Mouse (Mus musculus): ENCODE data around the gene Prickle4. TPM values are rescaled to one million over a fixed set of nuclear protein-coding genes. Genes with fewer than 3 reads are reported as not detected.

Gene Prickle4
- polyA plus RNA-seq, 1 experiment from 2014 or later: not detected

GRCm38 (mm10) chr17:47726566-47726965, 32.0 kb upstream of the Prickle4 start, which contains the start of gene Pgc:
Gene Pgc (plus strand): TSS chr17:47726842.
- peaks cover 12% of the 10 kb centered on the region; the same call in 1 of the 2 replicates for H3K4me1 ChIP-seq
- H3K27me3 ChIP-seq (ENCODE audit: insufficient read depth, poor library complexity, severe bottlenecking): peaks cover 17% of the 10 kb centered on the region; the same call in 1 of the 2 replicates
- H3K27ac ChIP-seq: no peak within 1 kb of the TSS
- WGBS: 78% methylated on average over 11 of the region's 11 CpGs
- H3K4me3 ChIP-seq: no peak within 1 kb of the TSS
- no peaks in the 10 kb centered on the region for H3K36me3 ChIP-seq
- no peak for DNase-seq (ENCODE audit: low spot score)
- H3K9me3 ChIP-seq: no peaks in the 10 kb centered on the region

- no peak overlapping the region for H3K4me3 ChIP-seq
- DNase-seq (ENCODE audit: low spot score): no peak
- 49% methylated on average over 4 of the region's 4 CpGs for WGBS
- peaks cover 10% of the 10 kb centered on the region; the same call in 1 of the 2 replicates for H3K27me3 ChIP-seq (ENCODE audit: insufficient read depth, poor library complexity, severe bottlenecking)
- no peaks in the 10 kb centered on the region for H3K9me3 ChIP-seq
- no peaks in the 10 kb centered on the region for H3K36me3 ChIP-seq
- peaks cover 10% of the 10 kb centered on the region for H3K4me1 ChIP-seq
- H3K27ac ChIP-seq: no peak overlapping the region
Observed at GRCm38 (mm10) chr17:47721183-47721582, 26.6 kb upstream of the Prickle4 start.

DNA sequence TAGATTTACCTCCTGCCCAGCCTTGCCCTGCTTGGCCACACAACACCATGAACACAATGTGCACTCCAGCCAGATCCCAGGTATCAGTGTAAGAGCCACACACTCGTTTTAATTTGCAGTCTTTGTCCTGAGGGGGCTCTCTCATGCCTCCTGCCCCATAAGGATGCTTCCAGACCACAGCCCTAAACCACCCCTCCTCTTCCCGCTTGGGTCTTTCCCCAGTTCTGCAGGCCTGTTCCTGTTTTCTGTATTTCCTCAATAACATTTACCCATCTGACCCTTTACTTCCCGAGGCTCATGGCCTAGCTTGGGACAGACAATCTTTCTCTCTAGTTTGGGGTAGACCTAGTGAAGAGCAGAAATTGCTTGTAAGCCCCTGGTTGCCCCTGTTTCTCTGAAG, 20.5 kb upstream of the Prickle4 start:
- DNase-seq (ENCODE audit: low spot score): no peak
- no peak overlapping the region for H3K4me3 ChIP-seq
- WGBS: 58% methylated on average over 3 of the region's 3 CpGs
- peaks cover 29% of the 10 kb centered on the region for H3K4me1 ChIP-seq
- H3K36me3 ChIP-seq: no peaks in the 10 kb centered on the region
- no peaks in the 10 kb centered on the region for H3K9me3 ChIP-seq
- H3K27ac ChIP-seq: no peak overlapping the region; the same call in 1 of the 2 replicates
- H3K27me3 ChIP-seq (ENCODE audit: insufficient read depth, poor library complexity, severe bottlenecking): peaks cover 16% of the 10 kb centered on the region

DNA sequence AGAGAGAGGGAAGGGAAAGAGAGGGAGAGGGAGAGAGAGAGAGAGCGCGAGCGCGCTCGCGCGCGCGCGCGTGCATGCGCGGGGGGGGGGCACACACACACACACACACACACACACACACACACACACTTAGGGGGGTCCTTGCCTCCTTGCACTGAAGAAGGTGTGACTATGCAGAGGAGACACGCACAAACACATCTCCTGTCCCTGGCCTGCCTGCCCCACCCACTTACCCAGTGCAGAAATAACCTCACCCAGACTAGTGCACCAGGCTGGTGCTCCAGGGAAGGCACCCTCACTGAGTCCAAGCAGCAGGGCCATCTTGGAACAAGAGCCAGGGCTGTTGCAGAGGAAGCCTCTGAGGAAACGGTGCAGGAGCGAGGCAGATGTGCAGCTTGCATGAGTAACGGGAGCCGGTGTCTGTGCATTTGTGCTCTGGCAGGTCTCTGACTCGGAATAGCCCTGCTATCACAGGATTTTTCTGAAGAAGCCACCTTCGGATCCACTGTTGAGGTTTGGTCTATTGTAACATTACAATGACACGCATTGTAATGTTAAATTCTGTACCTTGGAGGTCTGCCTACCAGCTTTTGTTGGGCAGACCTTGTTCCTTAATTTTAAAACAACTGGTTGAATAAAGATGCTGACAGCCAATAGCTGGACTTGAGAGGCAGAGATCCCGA, 18.5 kb upstream of the Prickle4 start:
- WGBS: 57% methylated on average over 9 of the region's 22 CpGs
- Histone ChIP-seq H3K4me3 (no peak overlapping the region), H3K36me3 (no peaks in the 10 kb centered on the region), H3K27ac (0 out of 2 replicates have a peak overlapping the region, but pooled peaks have one; percentile 4), H3K27me3 (ENCODE audit: insufficient read depth, poor library complexity, severe bottlenecking) (peaks cover 16% of the 10 kb centered on the region), H3K4me1 (peaks cover 34% of the 10 kb centered on the region), H3K9me3 (no peaks in the 10 kb centered on the region)
- no peak for DNase-seq (ENCODE audit: low spot score)

DNA sequence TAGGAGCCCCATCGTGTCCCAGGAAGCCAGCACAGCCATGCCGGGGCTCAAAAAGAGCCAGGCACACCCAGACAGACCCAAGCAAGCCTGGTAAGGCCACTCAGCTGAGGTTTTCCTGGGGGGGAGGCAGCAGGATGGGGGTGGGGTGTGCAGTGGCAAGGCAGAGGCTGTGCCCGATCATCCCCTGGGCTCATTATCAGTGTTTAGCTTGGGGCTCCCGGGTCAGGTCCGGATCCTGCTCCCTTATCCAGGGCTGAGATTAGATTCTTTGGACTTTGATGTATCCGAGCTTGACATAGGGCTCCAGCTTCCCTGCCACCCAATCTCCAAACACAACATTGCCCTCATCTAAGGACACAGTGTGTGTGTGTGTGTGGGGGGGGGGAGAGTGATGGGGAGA, 17.3 kb upstream of the Prickle4 start:
- peaks cover 20% of the 10 kb centered on the region for H3K27me3 ChIP-seq (ENCODE audit: insufficient read depth, poor library complexity, severe bottlenecking)
- whole genome bisulfite sequencing: 21% methylated on average over 6 of the region's 6 CpGs

GRCm38 (mm10) chr17:47710036-47710435, 15.5 kb upstream of the Prickle4 start:
- Histone ChIP-seq H3K9me3 (no peaks in the 10 kb centered on the region), H3K4me3 (no peak overlapping the region), H3K4me1 (peaks cover 39% of the 10 kb centered on the region), H3K27ac (no peak overlapping the region), H3K36me3 (no peaks in the 10 kb centered on the region), H3K27me3 (ENCODE audit: insufficient read depth, poor library complexity, severe bottlenecking) (peaks cover 34% of the 10 kb centered on the region)
- 47% methylated on average over 3 of the region's 3 CpGs for WGBS
- DNase-seq (ENCODE audit: low spot score): no peak

More for the DNA sequence above, 17.3 kb upstream of the Prickle4 start:
- H3K27ac ChIP-seq: peak overlapping the region; percentile 36; the same call in 1 of the 2 replicates
- DNase-seq (ENCODE audit: low spot score): no peak
- H3K4me3 ChIP-seq: no peak overlapping the region
- no peaks in the 10 kb centered on the region for H3K36me3 ChIP-seq
- peaks cover 38% of the 10 kb centered on the region for H3K4me1 ChIP-seq
- no peaks in the 10 kb centered on the region for H3K9me3 ChIP-seq

DNA sequence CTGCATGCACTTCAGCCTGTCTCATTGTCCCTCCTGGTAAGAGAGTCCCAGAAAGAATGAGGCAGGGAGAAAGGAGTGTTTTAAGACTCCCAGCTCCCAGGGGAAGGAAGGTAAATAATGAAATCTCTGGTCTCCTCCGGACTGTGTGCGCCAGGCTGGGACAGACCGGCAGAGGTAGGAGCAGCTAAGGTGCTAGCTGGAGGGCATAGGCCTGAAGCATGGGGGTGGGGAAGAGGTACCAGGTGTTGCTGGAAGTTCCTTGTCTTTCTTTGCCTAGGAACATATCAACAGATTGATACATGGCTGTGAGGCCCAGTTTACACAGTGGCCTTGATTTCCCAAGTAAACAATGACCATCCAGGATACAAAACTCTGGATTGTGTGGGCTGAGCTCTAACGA, 14.4 kb upstream of the Prickle4 start:
- WGBS: 61% methylated on average over 4 of the region's 4 CpGs
- DNase-seq (ENCODE audit: low spot score): no peak
- Histone ChIP-seq H3K4me1 (peaks cover 39% of the 10 kb centered on the region), H3K4me3 (no peak overlapping the region), H3K27me3 (ENCODE audit: insufficient read depth, poor library complexity, severe bottlenecking) (peaks cover 43% of the 10 kb centered on the region), H3K27ac (no peak overlapping the region), H3K36me3 (no peaks in the 10 kb centered on the region), H3K9me3 (no peaks in the 10 kb centered on the region)

DNA sequence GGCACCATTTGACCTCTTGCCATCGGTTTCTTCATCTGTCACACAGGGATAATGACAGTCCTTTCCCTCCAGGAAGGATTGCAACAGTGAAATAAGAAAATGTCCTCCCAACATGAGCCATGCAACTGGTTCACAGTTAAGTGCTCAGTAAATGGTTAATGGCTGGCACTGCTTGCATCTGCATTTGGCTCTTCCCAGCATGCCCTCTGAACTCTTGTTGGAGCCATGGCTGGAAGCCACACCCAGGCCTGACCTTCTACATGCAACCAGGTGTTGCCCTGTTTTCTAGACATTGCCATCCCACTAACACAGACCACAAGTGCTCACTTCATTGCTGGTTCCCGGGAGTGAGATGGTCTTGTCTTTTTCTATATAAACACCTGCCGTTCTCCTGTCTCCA, 13.4 kb upstream of the Prickle4 start:
- no peak overlapping the region for H3K4me3 ChIP-seq
- H3K27me3 ChIP-seq (ENCODE audit: insufficient read depth, poor library complexity, severe bottlenecking): peaks cover 53% of the 10 kb centered on the region
- no peak overlapping the region for H3K27ac ChIP-seq
- H3K36me3 ChIP-seq: 0 out of 2 replicates have a peak, but pooled peaks cover 5% of the 10 kb centered on the region
- H3K9me3 ChIP-seq: no peaks in the 10 kb centered on the region
- no peak for DNase-seq (ENCODE audit: low spot score)
- peaks cover 47% of the 10 kb centered on the region for H3K4me1 ChIP-seq
- 84% methylated on average over 3 of the region's 3 CpGs for WGBS

GRCm38 (mm10) chr17:47706196-47706595, 11.7 kb upstream of the Prickle4 start:
- no peak overlapping the region for H3K27ac ChIP-seq
- peaks cover 60% of the 10 kb centered on the region for H3K27me3 ChIP-seq (ENCODE audit: insufficient read depth, poor library complexity, severe bottlenecking)
- peaks cover 16% of the 10 kb centered on the region for H3K36me3 ChIP-seq
- no peak overlapping the region for H3K4me3 ChIP-seq
- DNase-seq (ENCODE audit: low spot score): no peak
- H3K9me3 ChIP-seq: no peaks in the 10 kb centered on the region
- 58% methylated on average over 1 of the region's 1 CpGs for WGBS
- peaks cover 46% of the 10 kb centered on the region for H3K4me1 ChIP-seq

DNA sequence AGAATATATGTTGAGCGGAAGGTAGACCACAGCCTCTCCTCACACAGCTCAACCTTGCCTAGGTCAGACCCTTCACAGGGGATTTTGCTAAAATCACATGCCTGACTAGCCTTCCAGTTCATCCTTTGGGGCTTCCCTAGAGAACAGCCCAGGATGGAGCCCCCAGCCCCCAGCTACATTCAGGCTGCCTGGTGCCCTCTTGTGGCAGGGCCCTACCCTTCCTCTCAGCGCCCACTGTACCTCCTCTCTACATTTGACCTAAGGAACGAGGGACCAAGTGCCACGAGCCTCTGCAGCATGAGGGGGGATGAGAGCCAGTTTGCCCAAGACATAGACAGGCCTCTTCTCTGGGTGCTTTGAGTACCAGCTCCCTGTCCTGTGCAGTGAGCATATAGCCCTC, 10.2 kb upstream of the Prickle4 start:
- no peak overlapping the region for H3K4me3 ChIP-seq
- 77% methylated on average over 4 of the region's 4 CpGs for WGBS
- H3K9me3 ChIP-seq: no peaks in the 10 kb centered on the region
- H3K27me3 ChIP-seq (ENCODE audit: insufficient read depth, poor library complexity, severe bottlenecking): peaks cover 58% of the 10 kb centered on the region
- no peak overlapping the region for H3K27ac ChIP-seq
- peaks cover 42% of the 10 kb centered on the region for H3K4me1 ChIP-seq
- peaks cover 26% of the 10 kb centered on the region for H3K36me3 ChIP-seq
- DNase-seq (ENCODE audit: low spot score): no peak

GRCm38 (mm10) chr17:47703556-47703955, 9.0 kb upstream of the Prickle4 start:
- peaks cover 29% of the 10 kb centered on the region for H3K36me3 ChIP-seq
- 20% methylated on average over 20 of the region's 20 CpGs for WGBS

GRCm38 (mm10) chr17:47702548-47703345, 8.2 kb upstream of the Prickle4 start:
- peaks cover 29% of the 10 kb centered on the region for H3K36me3 ChIP-seq
- no peaks in the 10 kb centered on the region for H3K9me3 ChIP-seq
- 27% methylated on average over 28 of the region's 28 CpGs for WGBS
- peaks cover 65% of the 10 kb centered on the region for H3K27me3 ChIP-seq (ENCODE audit: insufficient read depth, poor library complexity, severe bottlenecking)
- no peak for DNase-seq (ENCODE audit: low spot score)
- H3K4me1 ChIP-seq: peaks cover 36% of the 10 kb centered on the region
- peak overlapping the region; percentile 69; the same call in 1 of the 2 replicates for H3K27ac ChIP-seq
- H3K4me3 ChIP-seq: peak overlapping the region; percentile 43

More at GRCm38 (mm10) chr17:47703556-47703955, 9.0 kb upstream of the Prickle4 start:
- peak overlapping the region; percentile 69; the same call in 1 of the 2 replicates for H3K27ac ChIP-seq
- no peaks in the 10 kb centered on the region for H3K9me3 ChIP-seq
- peaks cover 37% of the 10 kb centered on the region for H3K4me1 ChIP-seq
- no peak for DNase-seq (ENCODE audit: low spot score)
- peak overlapping the region; percentile 43 for H3K4me3 ChIP-seq
- peaks cover 58% of the 10 kb centered on the region for H3K27me3 ChIP-seq (ENCODE audit: insufficient read depth, poor library complexity, severe bottlenecking)

GRCm38 (mm10) chr17:47701793-47702192, 7.3 kb upstream of the Prickle4 start:
- H3K4me1 ChIP-seq: peaks cover 32% of the 10 kb centered on the region
- peaks cover 29% of the 10 kb centered on the region for H3K36me3 ChIP-seq
- no peak overlapping the region for H3K4me3 ChIP-seq
- WGBS: 73% methylated on average over 9 of the region's 9 CpGs
- peaks cover 63% of the 10 kb centered on the region for H3K27me3 ChIP-seq (ENCODE audit: insufficient read depth, poor library complexity, severe bottlenecking)
- H3K27ac ChIP-seq: no peak overlapping the region
- no peaks in the 10 kb centered on the region for H3K9me3 ChIP-seq
- no peak for DNase-seq (ENCODE audit: low spot score)

Measured in heart, embryonic 10.5 days (tissue).